Mouse (Mus musculus) erythroblast, adult 5-6 weeks (primary cell): ENCODE measurements around the gene Mrm2. TPM values are rescaled to one million over a fixed set of nuclear protein-coding genes. Genes with fewer than 3 reads are reported as not detected.

ENCODE experiments used
- ATAC-seq: replicated peaks from 2 replicates; pipeline ENCODE4 v1.8.0; 2016; ENCODE audit warnings: moderate number of reproducible peaks, mild to moderate bottlenecking, moderate TSS enrichment, inconsistent platforms; ENCODE audit not compliant: poor library complexity, low FRiP score, severe bottlenecking
- total RNA-seq, 2 experiments: library from RNA; stranded (forward) in 1 of 2; stranded (reverse) in 1 of 2; fragments of 150-400 nt in 1 of 2; fragments of 200-764, 138-1000 nt in 1 of 2; gene quantifications; 2 replicates each; pipeline versions ENCODE4 v1.2.3 to v1.2.4; 2015 to 2017; ENCODE audit warnings: low replicate concordance in 2 of 2

Gene Mrm2
- total RNA-seq, 2 experiments from 2014 or later, result 1.7 TPM; not detected in 1

GRCm38 (mm10) chr5:140282900-140283299 is 48.8 kb downstream of the Mrm2 start:
- no peak for ATAC-seq

DNA sequence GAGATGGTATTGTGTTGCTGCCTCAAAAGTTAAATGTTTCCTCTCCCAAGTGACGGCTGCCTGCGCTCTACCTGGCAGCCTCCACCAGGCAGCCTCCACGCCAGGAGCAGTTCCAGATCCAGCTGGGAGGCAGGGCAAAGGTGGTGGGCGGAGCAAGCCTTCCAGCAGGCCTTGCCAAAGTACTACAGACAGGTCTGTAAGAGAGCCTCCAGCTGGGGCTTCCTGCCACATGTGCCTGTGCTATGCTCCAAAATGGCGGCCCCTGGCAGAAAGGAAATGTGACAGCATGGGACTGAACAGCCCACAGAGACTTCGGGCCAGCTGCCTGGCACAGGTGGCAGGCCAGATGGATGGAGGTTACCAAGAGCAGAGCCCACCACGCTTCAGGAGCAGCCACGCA is 49.3 kb downstream of the Mrm2 start:
- no peak for ATAC-seq

- ATAC-seq, result no peak
Measured at GRCm38 (mm10) chr5:140280205-140280604, 51.5 kb downstream of the Mrm2 start.

Other genes starting within 250 kb of the Mrm2 start
- gene Mad1l1, start 10.3 kb downstream of the Mrm2 start, total RNA-seq (2015; ENCODE audit: low replicate concordance), result 2.7 and 4.8 TPM in 2 replicates
- 22.4 and 44.6 TPM in 2 replicates for gene Mad1l1, start 10.3 kb downstream of the Mrm2 start, total RNA-seq (2017; ENCODE audit: low replicate concordance)
- gene Nudt1, start 10.2 kb downstream of the Mrm2 start, total RNA-seq (2015; ENCODE audit: low replicate concordance), result 10.0 and 11.7 TPM in 2 replicates
- 5.3 and 10.3 TPM in 2 replicates for gene Nudt1, start 10.2 kb downstream of the Mrm2 start, total RNA-seq (2017; ENCODE audit: low replicate concordance)
- gene Snx8, start 57.4 kb upstream of the Mrm2 start, total RNA-seq (2015; ENCODE audit: low replicate concordance), result 1.0 and 1.2 TPM in 2 replicates
- 0.94 and 1.7 TPM in 2 replicates for gene Snx8, start 57.4 kb upstream of the Mrm2 start, total RNA-seq (2017; ENCODE audit: low replicate concordance)
- gene Eif3b, start 87.4 kb upstream of the Mrm2 start, total RNA-seq (2015; ENCODE audit: low replicate concordance), result 58.0 and 74.0 TPM in 2 replicates
- gene Eif3b, start 87.4 kb upstream of the Mrm2 start, total RNA-seq (2017; ENCODE audit: low replicate concordance), result 17.0 and 37.8 TPM in 2 replicates
- not detected in 2 replicates for gene Gm4869, start 113.7 kb upstream of the Mrm2 start, total RNA-seq (2015; ENCODE audit: low replicate concordance)
- gene Gm4869, start 113.7 kb upstream of the Mrm2 start, total RNA-seq (2017; ENCODE audit: low replicate concordance), result not detected in 2 replicates
- gene Chst12, start 173.7 kb upstream of the Mrm2 start, total RNA-seq (2015; ENCODE audit: low replicate concordance), result 28.8 and 30.2 TPM in 2 replicates
- gene Chst12, start 173.7 kb upstream of the Mrm2 start, total RNA-seq (2017; ENCODE audit: low replicate concordance), result 7.8 and 11.2 TPM in 2 replicates
- not detected in 2 replicates for gene Grifin, start 233.2 kb upstream of the Mrm2 start, total RNA-seq (2015; ENCODE audit: low replicate concordance)
- gene Grifin, start 233.2 kb upstream of the Mrm2 start, total RNA-seq (2017; ENCODE audit: low replicate concordance), result not detected in 2 replicates